Mouse (Mus musculus) fibroblast of lung, adult 2 months (primary cell): ENCODE data around the gene Pyroxd2.

Experiments used
- DNase-seq: peaks from one replicate; pipeline ENCODE4 v3.0.0-alpha.2; 2011; ENCODE audit warnings: low read depth

Gene Pyroxd2

DNA sequence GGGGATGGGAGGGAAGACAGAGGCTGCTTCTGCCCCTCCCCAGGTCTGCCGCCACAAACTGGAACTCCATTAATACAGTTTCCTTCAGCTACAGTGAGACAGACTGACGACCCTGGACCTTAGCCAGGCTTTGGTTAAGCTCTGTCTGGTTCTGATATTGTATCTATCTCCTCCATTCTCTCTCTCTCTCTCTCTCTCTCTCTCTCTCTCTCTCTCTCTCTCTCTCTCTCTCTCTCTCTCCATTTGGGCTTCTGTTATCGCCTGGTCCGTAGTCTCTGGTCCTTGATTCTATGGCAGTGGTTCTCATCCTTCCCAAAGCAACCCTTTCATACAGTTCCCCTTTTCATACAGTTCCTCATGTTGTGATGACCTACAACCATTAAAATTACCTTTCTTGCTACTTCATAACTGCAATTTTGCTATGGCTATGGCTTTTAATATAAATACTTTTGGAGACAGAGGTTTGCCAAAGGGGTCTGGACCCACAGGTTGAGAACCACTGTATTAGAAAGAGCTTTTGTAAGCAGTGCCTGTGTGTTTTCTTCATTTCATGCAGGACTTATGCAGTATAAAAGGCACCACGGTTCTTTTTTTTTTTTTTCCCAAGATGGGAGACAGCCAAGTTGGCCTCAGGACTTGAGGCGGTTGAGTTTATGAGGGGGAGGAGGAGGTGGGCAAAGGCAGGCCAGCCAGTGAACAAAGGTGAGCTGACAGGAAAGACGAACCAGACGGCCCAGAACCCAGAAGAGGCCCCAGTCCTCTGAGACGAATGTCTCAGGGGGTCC is 7.3 kb downstream of the Pyroxd2 start:
- no peak for DNase-seq

DNA sequence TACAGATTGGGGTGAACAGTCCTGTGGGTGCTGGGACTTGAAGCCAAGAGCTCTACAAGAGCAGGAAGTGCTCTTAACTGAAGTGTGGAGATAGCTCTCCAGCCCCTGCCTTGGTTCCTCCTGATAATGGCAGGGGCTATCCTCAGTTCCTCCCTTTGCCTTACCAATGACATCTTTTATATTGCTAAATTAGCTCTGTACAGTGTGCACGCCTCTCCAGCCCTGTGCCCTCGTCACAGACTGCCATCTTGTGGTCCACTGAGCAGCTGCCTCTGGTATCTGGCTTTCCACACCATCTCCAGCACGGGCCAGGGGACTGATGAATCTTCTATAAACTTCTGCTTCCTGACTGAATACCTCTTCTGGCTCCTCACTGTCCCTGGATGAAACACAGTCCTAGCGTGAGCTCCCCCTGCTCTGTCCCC is 8.4 kb downstream of the Pyroxd2 start:
- peak; percentile 39 for DNase-seq

DNA sequence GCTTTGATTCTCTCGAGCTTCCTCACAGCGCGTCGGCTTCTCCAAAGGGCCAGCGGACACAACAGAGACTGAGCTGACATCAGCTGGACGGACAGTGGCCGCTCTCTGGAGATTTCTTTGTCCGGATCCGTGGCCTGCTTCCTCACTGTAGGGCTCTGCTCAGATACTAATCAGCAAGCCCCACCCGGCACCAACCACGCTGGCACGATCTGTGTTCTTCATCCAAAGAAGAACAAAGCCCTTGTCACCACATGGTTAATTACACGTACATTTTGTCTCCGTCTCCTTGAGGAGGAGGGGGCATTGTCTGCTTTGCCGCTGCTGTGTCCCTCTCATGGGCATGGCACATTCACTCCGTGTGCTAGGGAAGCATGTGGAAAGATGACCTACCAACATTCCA is 9.3 kb downstream of the Pyroxd2 start:
- no peak for DNase-seq

DNA sequence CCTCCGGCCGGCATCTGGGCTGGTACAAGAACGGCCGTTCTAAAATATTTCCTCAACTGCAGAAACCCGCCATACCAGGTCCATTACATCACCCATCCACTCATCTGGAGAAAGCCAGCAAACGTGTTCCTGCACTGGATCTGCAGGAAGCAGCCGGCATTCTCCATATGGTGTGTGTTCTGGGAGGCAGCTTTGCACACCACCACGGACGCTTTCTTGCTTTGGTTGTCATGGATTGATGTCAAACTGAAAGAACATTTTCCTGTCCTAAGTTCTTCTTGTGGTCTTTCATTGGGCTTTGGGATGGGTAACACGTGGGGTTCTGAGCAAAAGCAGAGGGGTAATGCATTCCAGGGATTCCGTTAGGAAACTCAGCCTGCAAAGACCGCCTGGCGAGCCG is 10.7 kb downstream of the Pyroxd2 start:
- no peak for DNase-seq

- no peak for DNase-seq
Measured at GRCm38 (mm10) chr19:42740163-42740899, 12.2 kb downstream of the Pyroxd2 start.

DNA sequence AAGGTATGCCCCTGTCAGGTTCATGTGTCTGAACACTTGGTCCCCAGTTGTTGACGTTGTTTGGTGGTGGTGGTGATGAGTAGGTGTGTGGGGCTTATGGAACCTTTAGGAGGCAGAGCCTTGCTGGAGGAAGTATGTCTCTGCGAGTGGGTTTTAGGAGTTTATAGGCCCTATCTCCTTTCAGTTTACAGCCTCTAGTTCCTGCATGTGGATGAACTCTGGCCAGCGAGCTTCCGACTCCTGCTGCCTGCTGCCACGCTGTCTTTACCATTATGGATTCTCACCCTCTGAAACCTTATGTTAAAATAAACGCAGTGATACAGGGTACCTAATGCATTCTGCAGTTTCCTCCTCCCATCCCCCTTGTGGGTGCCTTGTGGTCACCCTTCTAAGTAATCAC is 12.8 kb downstream of the Pyroxd2 start:
- DNase-seq, result no peak

DNA sequence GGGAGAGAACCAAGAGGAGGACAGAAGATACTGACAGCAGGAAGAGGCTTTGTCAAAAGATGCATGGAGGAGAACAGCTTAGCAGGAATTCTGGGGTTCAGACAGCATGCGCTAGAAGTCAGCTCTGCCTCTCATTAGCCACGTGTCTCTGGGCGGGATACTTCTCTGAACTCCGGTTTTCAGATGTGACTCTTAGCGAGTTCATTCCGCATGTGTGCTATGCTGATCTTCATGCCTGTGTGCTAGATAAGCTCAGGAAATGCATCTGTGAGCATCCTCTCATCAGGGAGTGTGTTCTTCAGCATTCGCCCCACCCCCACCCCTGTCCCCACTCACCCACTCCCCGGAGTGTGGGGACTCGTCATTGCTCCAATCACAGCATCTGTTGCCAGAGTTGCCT is 14.8 kb downstream of the Pyroxd2 start:
- DNase-seq, result no peak

DNA sequence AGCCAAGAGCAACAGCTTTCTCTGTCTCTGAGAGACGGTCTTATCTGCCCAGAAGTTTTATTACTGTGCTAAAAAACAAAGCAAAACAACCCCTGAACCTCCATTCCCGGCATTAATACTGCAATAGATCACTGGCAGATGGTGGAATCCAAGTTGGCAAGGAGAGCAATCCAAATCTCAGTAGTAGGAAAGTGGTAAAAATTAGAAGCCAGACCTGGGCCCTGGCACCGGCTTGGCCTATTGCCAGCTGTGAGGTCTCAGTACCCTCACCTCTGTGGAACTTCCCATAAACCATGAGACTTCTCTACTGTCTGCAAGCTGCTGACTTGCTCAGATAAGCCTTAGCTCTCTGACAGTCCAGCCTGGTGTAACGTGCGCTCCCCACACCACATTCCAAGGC is 17.6 kb downstream of the Pyroxd2 start:
- DNase-seq, result no peak

- DNase-seq, result no peak
Measured at GRCm38 (mm10) chr19:42727424-42727823, 25.2 kb downstream of the Pyroxd2 start.

- no peak for DNase-seq
Measured at GRCm38 (mm10) chr19:42726766-42727165, 25.8 kb downstream of the Pyroxd2 start.

GRCm38 (mm10) chr19:42725973-42726350 is 26.6 kb downstream of the Pyroxd2 start:
- no peak for DNase-seq

- no peak for DNase-seq
Measured at GRCm38 (mm10) chr19:42725056-42725972, 27.3 kb downstream of the Pyroxd2 start.

DNA sequence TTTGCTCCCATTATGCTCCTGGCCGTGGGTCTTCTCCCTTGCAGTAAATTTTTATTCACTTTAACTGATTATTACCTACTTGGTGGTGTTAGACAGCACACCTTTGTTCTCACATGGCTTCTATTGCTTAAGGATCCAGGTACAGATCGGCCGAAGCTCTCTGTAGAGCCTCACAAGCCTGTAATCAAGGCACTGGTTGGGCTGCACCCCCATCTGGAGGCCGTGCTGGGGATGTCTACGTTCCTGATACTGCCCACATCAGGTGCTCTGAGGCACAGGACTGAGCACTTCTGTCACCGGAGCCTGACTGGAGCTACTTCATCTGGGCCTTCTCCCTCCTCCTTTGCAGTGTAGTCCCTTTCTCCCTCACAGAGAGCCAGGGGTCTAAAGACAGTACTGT is 29.3 kb downstream of the Pyroxd2 start:
- DNase-seq, result no peak

DNA sequence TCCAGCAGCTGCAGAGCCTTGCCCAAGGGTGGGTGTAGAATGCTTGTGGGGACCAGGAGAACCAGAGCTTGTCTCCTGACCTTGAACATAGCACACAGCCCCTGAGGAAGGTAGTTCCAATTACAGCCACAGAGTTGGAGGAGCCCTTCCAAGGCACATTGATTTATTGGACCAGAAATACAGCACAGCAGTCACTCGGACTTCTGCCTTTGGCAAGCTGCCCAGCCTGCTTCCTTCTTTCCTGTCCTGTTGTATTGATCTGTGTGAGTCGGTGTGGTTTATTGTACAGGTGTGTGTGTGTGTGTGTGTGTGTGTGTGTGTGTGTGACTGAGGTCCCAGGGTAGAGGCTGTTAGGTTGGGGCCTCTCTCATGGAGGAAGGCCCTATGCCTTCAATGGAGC is 30.1 kb downstream of the Pyroxd2 start:
- DNase-seq, result no peak

DNA sequence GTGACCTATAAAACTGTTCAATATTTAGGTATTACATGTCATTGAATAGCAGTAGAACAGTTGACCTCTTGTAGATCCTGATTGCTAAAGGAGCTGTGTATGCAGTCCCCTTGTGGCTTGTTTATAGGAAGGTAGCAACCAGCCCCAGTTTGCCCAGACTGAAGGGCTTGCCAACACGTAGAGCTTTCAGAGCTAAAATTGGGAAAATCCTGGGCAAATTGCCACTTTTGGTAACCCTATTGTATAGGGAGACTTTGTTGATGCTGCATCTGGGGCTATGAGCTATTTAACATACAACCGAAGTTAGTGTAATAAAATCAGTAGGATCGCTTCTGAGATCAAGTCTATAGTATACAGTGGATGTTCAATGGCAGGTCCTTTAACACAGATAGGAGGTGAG is 34.5 kb downstream of the Pyroxd2 start:
- no peak for DNase-seq

DNA sequence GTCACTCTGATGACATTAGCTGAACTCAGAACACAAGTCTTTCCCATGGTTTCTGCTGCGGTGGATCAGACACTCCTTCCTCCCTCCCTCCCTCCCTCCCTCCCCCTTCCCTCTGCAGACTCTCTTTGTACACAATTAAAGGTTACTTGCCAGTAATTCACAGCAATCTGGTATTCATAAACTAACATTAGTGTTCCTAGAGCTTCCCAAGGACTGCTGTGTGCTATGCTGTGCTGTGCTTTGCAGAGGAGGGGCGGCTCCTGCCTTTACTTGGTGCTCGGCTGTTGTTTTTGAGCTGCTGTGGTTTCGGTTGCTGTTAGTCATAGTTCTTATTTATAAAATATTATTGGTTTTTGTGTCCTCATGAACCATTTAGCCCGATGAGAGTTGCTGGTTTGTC is 34.9 kb downstream of the Pyroxd2 start:
- peak; percentile 45 for DNase-seq

DNA sequence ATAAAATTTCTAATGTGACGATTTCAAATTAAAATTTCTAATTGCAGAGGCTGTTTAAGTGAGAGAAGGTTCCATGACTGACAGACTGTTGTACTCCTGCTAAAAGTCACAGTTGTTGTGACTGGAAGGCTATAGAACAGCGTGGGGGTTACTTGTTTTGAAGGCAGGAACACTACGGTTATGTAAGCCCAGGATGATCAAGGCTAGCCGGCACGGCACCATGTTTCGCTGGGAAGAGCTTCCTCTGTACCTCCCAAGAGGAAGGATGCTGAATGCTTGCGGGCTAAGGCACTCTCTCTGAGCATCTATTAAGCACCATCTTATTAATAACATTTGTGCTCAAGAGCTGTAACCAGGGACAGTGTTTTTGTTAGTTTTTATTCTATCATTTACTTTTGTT is 36.1 kb downstream of the Pyroxd2 start:
- no peak for DNase-seq

GRCm38 (mm10) chr19:42713770-42714169 is 38.8 kb downstream of the Pyroxd2 start:
- DNase-seq, result no peak

- DNase-seq, result no peak
Measured at GRCm38 (mm10) chr19:42699426-42699825, 53.1 kb downstream of the Pyroxd2 start.

GRCm38 (mm10) chr19:42698576-42698975 is 54.0 kb downstream of the Pyroxd2 start:
- DNase-seq, result no peak

DNA sequence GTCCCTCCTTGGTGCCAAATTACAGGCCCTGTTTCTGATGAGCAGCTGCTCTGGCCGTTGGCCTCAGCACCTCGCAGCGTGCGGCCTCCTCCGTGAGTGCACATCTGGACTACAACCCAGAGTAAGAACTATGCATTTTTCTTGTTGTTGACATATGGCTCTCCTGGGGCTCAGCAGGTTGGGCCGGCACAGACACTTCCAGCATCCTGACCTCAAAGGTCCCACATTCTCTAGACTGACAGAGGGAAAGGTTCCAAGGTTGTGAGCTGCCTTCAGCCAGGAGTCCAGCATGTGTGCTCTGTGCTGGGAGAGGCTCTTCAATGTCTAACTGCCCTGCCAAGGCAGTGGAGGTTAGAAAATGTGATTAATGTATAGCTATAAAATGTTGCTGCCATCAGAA is 55.2 kb downstream of the Pyroxd2 start:
- DNase-seq, result no peak

GRCm38 (mm10) chr19:42690256-42690655 is 62.3 kb downstream of the Pyroxd2 start:
- DNase-seq, result no peak

- no peak for DNase-seq
Measured at GRCm38 (mm10) chr19:42689786-42690185, 62.8 kb downstream of the Pyroxd2 start.
